Mouse (Mus musculus) bone marrow, adult 2 months (tissue): ENCODE data around the gene Jak2.
A peak's percentile ranks its signal among the peaks of the same experiment; 100 is the strongest.

ENCODE experiments used
- CTCF ChIP-seq: fragments of 200-500 bp; IDR thresholded peaks from 2 replicates; pipeline ENCODE4 v1.5.1; 2011; ENCODE audit warnings: low read length, control low read depth; ENCODE audit not compliant: control insufficient read depth, insufficient read depth
- POLR2A ChIP-seq: fragments of 200-500 bp; IDR thresholded peaks from 2 replicates; pipeline ENCODE4 v1.6.1; 2011; ENCODE audit warnings: low read depth, mild to moderate bottlenecking, control low read depth, low read length, borderline replicate concordance; ENCODE audit not compliant: control insufficient read depth

GRCm38 (mm10) chr19:29354895-29355877 lies 103.6 kb downstream of the Jak2 start:
- TF ChIP-seq CTCF (peak; percentile 98), POLR2A (no peak)
